Comparison of ENCODE assay signal across 8 mouse cellular contexts in genomic region chr13:53109560-53110248, GRCm38 (mm10).
DNase-seq lines count a peak whose midpoint lies in the region; ATAC-seq and TF ChIP-seq lines count a peak whose summit lies in the region.

No protein-coding gene starts in this region.

- intact Hi-C loops in heart, postnatal 14 days (cut with DNase I), result loop anchor here (2.0 kb wide), 2 partner anchors 247 to 317 kb away; no protein-coding TSS in a partner anchor

- peaks cover 20% of the 10 kb centered on the region for H3K4me1 ChIP-seq in E14TG2a.4 (replicated peaks; ENCODE audit: low read depth, low read length)
- peaks cover 5% of the 10 kb centered on the region for H3K4me1 ChIP-seq in forebrain, embryonic 15.5 days
- no peaks in the 10 kb centered on the region for H3K4me1 ChIP-seq in liver, embryonic 14.5 days (replicated peaks; ENCODE audit: control insufficient read depth in 2 of 2, insufficient read depth in 2 of 2, low read length in 1 of 2)
- H3K4me1 ChIP-seq in neural tube, embryonic 14.5 days (ENCODE audit: control insufficient read depth, insufficient read depth, low read length), result 0 out of 2 replicates have a peak, but pooled peaks cover 3% of the 10 kb centered on the region

- peak overlapping the region; percentile 52 for H3K4me2 ChIP-seq in forebrain, embryonic 15.5 days (replicated peaks)
- no peak overlapping the region for H3K4me2 ChIP-seq in liver, embryonic 14.5 days (ENCODE audit: low read depth)
- peak overlapping the region; percentile 46 for H3K4me2 ChIP-seq in neural tube, embryonic 14.5 days (ENCODE audit: low read depth, low read length)

- peak; percentile 94 for TF ChIP-seq CTCF in E14TG2a.4 (conservative IDR thresholded peaks at IDR 0.05; ENCODE audit: low read length)
- peak; percentile 86 for TF ChIP-seq CTCF in liver, embryonic 14.5 days (IDR thresholded peaks at IDR 0.05; ENCODE audit: low read depth)

- ATAC-seq in forebrain, embryonic 15.5 days (replicated peaks), result peak; percentile 88
- no peak for ATAC-seq in liver, embryonic 14.5 days (ENCODE audit: insufficient read depth)
- ATAC-seq in neural tube, embryonic 14.5 days (ENCODE audit: low read depth), result peak; percentile 91

- no peaks in the 10 kb centered on the region for H3K36me3 ChIP-seq in E14TG2a.4 (ENCODE audit: insufficient read depth, low read length)
- no peaks in the 10 kb centered on the region for H3K36me3 ChIP-seq in forebrain, embryonic 15.5 days
- no peaks in the 10 kb centered on the region for H3K36me3 ChIP-seq in liver, embryonic 14.5 days (replicated peaks; ENCODE audit: control insufficient read depth, insufficient read depth, low read depth)
- no peaks in the 10 kb centered on the region for H3K36me3 ChIP-seq in neural tube, embryonic 14.5 days (ENCODE audit: control insufficient read depth, insufficient read depth, low read length)

- DNase-seq in cerebellum, adult 11 months, result peak; percentile 75
- peak; percentile 92 to 96 for DNase-seq in heart, postnatal 14 days
- DNase-seq in kidney, postnatal 4 days, result peak; percentile 98
- DNase-seq in liver, embryonic 14.5 days (ENCODE audit: low read depth in 3 of 3, low spot score in 3 of 3), result peak; percentile 61 to 69 (median 62)
- peak; percentile 92 for DNase-seq in telencephalon, adult 2 months (ENCODE audit: low read depth, low spot score)

- H3K4me3 ChIP-seq in E14TG2a.4 (replicated peaks; ENCODE audit: low read length), result peak overlapping the region; percentile 64
- peak overlapping the region; percentile 33 for H3K4me3 ChIP-seq in forebrain, embryonic 15.5 days
- no peak overlapping the region for H3K4me3 ChIP-seq in liver, embryonic 14.5 days (ENCODE audit: insufficient read depth in 1 of 2, low read depth in 2 of 2, low read length in 2 of 2)
- peak overlapping the region; percentile 16; the same call in 1 of the 2 replicates for H3K4me3 ChIP-seq in neural tube, embryonic 14.5 days (ENCODE audit: low read depth, low read length)

- H3K9me3 ChIP-seq in E14TG2a.4 (ENCODE audit: low read length), result no peaks in the 10 kb centered on the region
- no peaks in the 10 kb centered on the region for H3K9me3 ChIP-seq in forebrain, embryonic 15.5 days
- no peaks in the 10 kb centered on the region for H3K9me3 ChIP-seq in liver, embryonic 14.5 days (ENCODE audit: control insufficient read depth, low read length)
- H3K9me3 ChIP-seq in neural tube, embryonic 14.5 days (ENCODE audit: control insufficient read depth, low read length), result no peaks in the 10 kb centered on the region

- H3K27me3 ChIP-seq in E14TG2a.4 (ENCODE audit: insufficient read depth, low read length), result peaks cover 39% of the 10 kb centered on the region
- no peaks in the 10 kb centered on the region for H3K27me3 ChIP-seq in forebrain, embryonic 15.5 days
- H3K27me3 ChIP-seq in liver, embryonic 14.5 days (ENCODE audit: control insufficient read depth, insufficient read depth, low read length), result no peaks in the 10 kb centered on the region
- H3K27me3 ChIP-seq in neural tube, embryonic 14.5 days (ENCODE audit: control insufficient read depth, insufficient read depth, low read length), result no peaks in the 10 kb centered on the region

- WGBS in forebrain, embryonic 15.5 days, result 21% methylated on average over 17 of the region's 17 CpGs
- WGBS in liver, embryonic 14.5 days (ENCODE audit: insufficient replicate concordance), result 23% methylated on average over 17 of the region's 17 CpGs
- 16% methylated on average over 17 of the region's 17 CpGs for whole genome bisulfite sequencing in neural tube, embryonic 14.5 days

- H3K27ac ChIP-seq in forebrain, embryonic 15.5 days (replicated peaks), result no peak overlapping the region
- H3K27ac ChIP-seq in liver, embryonic 14.5 days, result no peak overlapping the region
- peak overlapping the region; percentile 28; the same call in 1 of the 2 replicates for H3K27ac ChIP-seq in neural tube, embryonic 14.5 days (ENCODE audit: low read depth, low read length)

- H3K9ac ChIP-seq in forebrain, embryonic 15.5 days (replicated peaks), result peak overlapping the region; percentile 54
- no peak overlapping the region for H3K9ac ChIP-seq in liver, embryonic 14.5 days (replicated peaks)
- H3K9ac ChIP-seq in neural tube, embryonic 14.5 days (replicated peaks; ENCODE audit: low read depth, low read length), result peak overlapping the region; percentile 42; the same call in 1 of the 2 replicates

- no peak for TF ChIP-seq EP300 in liver, embryonic 14.5 days (IDR thresholded peaks at IDR 0.05; ENCODE audit: low read depth)

Comparison
In these comparisons a context has a peak if more than half of its experiments do, and no peak if none do; other contexts are left out.
1. H3K4me3 ChIP-seq: peak in E14TG2a.4 (single experiment), forebrain, embryonic 15.5 days (single experiment) and neural tube, embryonic 14.5 days (single experiment); none in liver, embryonic 14.5 days (0 of 2).
2. Peak in every context shown above with its lines, with median percentiles within 50 percentile points of each other: DNase-seq.